Mouse (Mus musculus): ENCODE results near the gene Ttn. TPM values are rescaled to one million over a fixed set of nuclear protein-coding genes. Genes with fewer than 3 reads are reported as not detected.

The Ttn gene
- polyA plus RNA-seq, 1 experiment from 2014 or later, result 1.7 TPM

GRCm38 (mm10) chr2:76814048-76814817 is 168.1 kb downstream of the Ttn start:
- Histone ChIP-seq H3K4me3 (replicated peaks) (no peak overlapping the region), H3K27me3 (replicated peaks) (no peaks in the 10 kb centered on the region), H3K36me3 (no peaks in the 10 kb centered on the region), H3K9me3 (no peaks in the 10 kb centered on the region), H3K27ac (no peak overlapping the region), H3K4me2 (no peak overlapping the region), H3K9ac (no peak overlapping the region), H3K4me1 (no peaks in the 10 kb centered on the region)
- 84% methylated on average over 20 of the region's 20 CpGs for WGBS
- no peak for ATAC-seq (ENCODE audit: insufficient read depth, low FRiP score, low read depth)

GRCm38 (mm10) chr2:76811160-76811559 is 171.2 kb downstream of the Ttn start:
- Histone ChIP-seq H3K9me3 (no peaks in the 10 kb centered on the region), H3K27me3 (replicated peaks) (no peaks in the 10 kb centered on the region), H3K27ac (no peak overlapping the region), H3K4me1 (no peaks in the 10 kb centered on the region), H3K4me3 (replicated peaks) (no peak overlapping the region), H3K9ac (no peak overlapping the region), H3K36me3 (no peaks in the 10 kb centered on the region), H3K4me2 (no peak overlapping the region)
- 94% methylated on average over 17 of the region's 17 CpGs for WGBS
- ATAC-seq (ENCODE audit: insufficient read depth, low FRiP score, low read depth), result no peak

- Histone ChIP-seq H3K27ac (no peak overlapping the region), H3K9me3 (no peaks in the 10 kb centered on the region), H3K9ac (no peak overlapping the region), H3K4me3 (replicated peaks) (no peak overlapping the region), H3K4me1 (no peaks in the 10 kb centered on the region), H3K36me3 (no peaks in the 10 kb centered on the region), H3K4me2 (no peak overlapping the region), H3K27me3 (replicated peaks) (no peaks in the 10 kb centered on the region)
- no peak for ATAC-seq (ENCODE audit: insufficient read depth, low FRiP score, low read depth)
- WGBS, result 90% methylated on average over 10 of the region's 10 CpGs
Observed at GRCm38 (mm10) chr2:76808334-76808733, 174.0 kb downstream of the Ttn start.

- Histone ChIP-seq H3K27me3 (replicated peaks) (no peaks in the 10 kb centered on the region), H3K27ac (no peak overlapping the region), H3K4me1 (no peaks in the 10 kb centered on the region), H3K4me2 (no peak overlapping the region), H3K9ac (no peak overlapping the region), H3K9me3 (no peaks in the 10 kb centered on the region), H3K36me3 (no peaks in the 10 kb centered on the region), H3K4me3 (replicated peaks) (no peak overlapping the region)
- 80% methylated on average over 7 of the region's 7 CpGs for WGBS
- ATAC-seq (ENCODE audit: insufficient read depth, low FRiP score, low read depth), result no peak
Observed at GRCm38 (mm10) chr2:76807284-76807683, 175.1 kb downstream of the Ttn start.

- no peak for ATAC-seq (ENCODE audit: insufficient read depth, low FRiP score, low read depth)
- Histone ChIP-seq H3K4me3 (replicated peaks) (no peak overlapping the region), H3K9me3 (no peaks in the 10 kb centered on the region), H3K27ac (no peak overlapping the region), H3K4me1 (no peaks in the 10 kb centered on the region), H3K36me3 (no peaks in the 10 kb centered on the region), H3K27me3 (replicated peaks) (no peaks in the 10 kb centered on the region), H3K4me2 (no peak overlapping the region), H3K9ac (no peak overlapping the region)
- WGBS, result 77% methylated on average over 9 of the region's 9 CpGs
Observed at GRCm38 (mm10) chr2:76806861-76807260, 175.5 kb downstream of the Ttn start.

GRCm38 (mm10) chr2:76806376-76806775 is 176.0 kb downstream of the Ttn start:
- Histone ChIP-seq H3K27ac (no peak overlapping the region), H3K4me3 (replicated peaks) (no peak overlapping the region), H3K9me3 (no peaks in the 10 kb centered on the region), H3K27me3 (replicated peaks) (no peaks in the 10 kb centered on the region), H3K36me3 (no peaks in the 10 kb centered on the region), H3K4me1 (no peaks in the 10 kb centered on the region), H3K9ac (no peak overlapping the region), H3K4me2 (no peak overlapping the region)
- WGBS, result 53% methylated on average over 4 of the region's 4 CpGs
- no peak for ATAC-seq (ENCODE audit: insufficient read depth, low FRiP score, low read depth)

- Histone ChIP-seq H3K4me2 (no peak overlapping the region), H3K4me1 (no peaks in the 10 kb centered on the region), H3K27ac (no peak overlapping the region), H3K9ac (no peak overlapping the region), H3K27me3 (replicated peaks) (no peaks in the 10 kb centered on the region), H3K4me3 (replicated peaks) (no peak overlapping the region), H3K9me3 (no peaks in the 10 kb centered on the region), H3K36me3 (no peaks in the 10 kb centered on the region)
- no peak for ATAC-seq (ENCODE audit: insufficient read depth, low FRiP score, low read depth)
- WGBS, result 75% methylated on average over 5 of the region's 5 CpGs
Observed at GRCm38 (mm10) chr2:76805191-76805892, 177.0 kb downstream of the Ttn start.

GRCm38 (mm10) chr2:76784171-76784570 is 198.2 kb downstream of the Ttn start:
- Histone ChIP-seq H3K4me1 (no peaks in the 10 kb centered on the region), H3K27ac (no peak overlapping the region), H3K4me2 (no peak overlapping the region), H3K9me3 (no peaks in the 10 kb centered on the region), H3K4me3 (replicated peaks) (no peak overlapping the region), H3K9ac (no peak overlapping the region), H3K27me3 (replicated peaks) (no peaks in the 10 kb centered on the region), H3K36me3 (no peaks in the 10 kb centered on the region)
- no peak for ATAC-seq (ENCODE audit: insufficient read depth, low FRiP score, low read depth)
- 95% methylated on average over 12 of the region's 12 CpGs for WGBS

- Histone ChIP-seq H3K4me3 (replicated peaks) (no peak overlapping the region), H3K9me3 (no peaks in the 10 kb centered on the region), H3K4me2 (no peak overlapping the region), H3K27me3 (replicated peaks) (no peaks in the 10 kb centered on the region), H3K4me1 (no peaks in the 10 kb centered on the region), H3K27ac (no peak overlapping the region), H3K9ac (no peak overlapping the region), H3K36me3 (no peaks in the 10 kb centered on the region)
- ATAC-seq (ENCODE audit: insufficient read depth, low FRiP score, low read depth), result no peak
- 87% methylated on average over 13 of the region's 13 CpGs for WGBS
Observed at GRCm38 (mm10) chr2:76780792-76781191, 201.6 kb downstream of the Ttn start.

- Histone ChIP-seq H3K9me3 (no peaks in the 10 kb centered on the region), H3K4me3 (replicated peaks) (no peak overlapping the region), H3K9ac (no peak overlapping the region), H3K4me1 (no peaks in the 10 kb centered on the region), H3K36me3 (no peaks in the 10 kb centered on the region), H3K27ac (no peak overlapping the region), H3K4me2 (no peak overlapping the region), H3K27me3 (replicated peaks) (no peaks in the 10 kb centered on the region)
- no peak for ATAC-seq (ENCODE audit: insufficient read depth, low FRiP score, low read depth)
- WGBS, result 91% methylated on average over 10 of the region's 10 CpGs
Observed at GRCm38 (mm10) chr2:76769831-76770230, 212.5 kb downstream of the Ttn start.

- no peaks in the 10 kb centered on the region for H3K4me1 ChIP-seq
- no peak overlapping the region for H3K4me2 ChIP-seq
- no peaks in the 10 kb centered on the region for H3K9me3 ChIP-seq
- H3K27me3 ChIP-seq (replicated peaks), result no peaks in the 10 kb centered on the region
- H3K36me3 ChIP-seq, result no peaks in the 10 kb centered on the region
- H3K4me3 ChIP-seq (replicated peaks), result no peak overlapping the region
- WGBS, result 93% methylated on average over 12 of the region's 12 CpGs
- no peak overlapping the region for H3K27ac ChIP-seq
- ATAC-seq (ENCODE audit: insufficient read depth, low FRiP score, low read depth), result no peak
- no peak overlapping the region for H3K9ac ChIP-seq
Observed at GRCm38 (mm10) chr2:76767231-76767630, 215.1 kb downstream of the Ttn start.

- Histone ChIP-seq H3K4me3 (replicated peaks) (no peak overlapping the region), H3K9ac (no peak overlapping the region), H3K36me3 (no peaks in the 10 kb centered on the region), H3K4me2 (no peak overlapping the region), H3K27ac (no peak overlapping the region), H3K27me3 (replicated peaks) (no peaks in the 10 kb centered on the region), H3K9me3 (no peaks in the 10 kb centered on the region), H3K4me1 (no peaks in the 10 kb centered on the region)
- ATAC-seq (ENCODE audit: insufficient read depth, low FRiP score, low read depth), result no peak
- 92% methylated on average over 13 of the region's 13 CpGs for WGBS
Observed at GRCm38 (mm10) chr2:76764526-76764925, 217.8 kb downstream of the Ttn start.
